Mouse (Mus musculus) midbrain, embryonic 12.5 days (tissue): ENCODE measurements at regions not wholly inside any gene's neighbourhood (a gene's known extent, or its start where the extent isn't known, plus 50 kb on each side); places are given as distances from the start of the nearest gene placed in this dataset.

Experiments
- ATAC-seq: fragments of 200-750 bp; cut with Nextera tagmentation; 2 replicates; pipeline ENCODE4 v1.8.0; 2017; ENCODE audit warnings: low read depth, moderate TSS enrichment, moderate library complexity; ENCODE audit not compliant: low FRiP score
- H3K27ac ChIP-seq: fragments of 300-500 bp; sonication (generic); replicated peaks from 2 replicates; pipeline ENCODE4 v1.5.1; 2016; ENCODE audit warnings: mild to moderate bottlenecking
- H3K27me3 ChIP-seq: fragments of 300-500 bp; sonication (generic); 2 replicates; pipeline ENCODE4 v1.6.1; 2016; ENCODE audit warnings: mild to moderate bottlenecking
- H3K36me3 ChIP-seq: fragments of 300-500 bp; sonication (generic); 2 replicates; pipeline ENCODE4 v1.6.1; 2016
- H3K4me1 ChIP-seq: fragments of 300-500 bp; sonication (generic); 2 replicates; pipeline ENCODE4 v1.6.1; 2016
- H3K4me2 ChIP-seq: fragments of 300-500 bp; sonication (generic); replicated peaks from 2 replicates; pipeline ENCODE4 v1.6.1; 2016; ENCODE audit warnings: mild to moderate bottlenecking, moderate library complexity
- H3K4me3 ChIP-seq: fragments of 300-500 bp; sonication (generic); 2 replicates; pipeline ENCODE4 v1.5.1; 2016; ENCODE audit warnings: mild to moderate bottlenecking
- H3K9ac ChIP-seq: fragments of 300-500 bp; sonication (generic); replicated peaks from 2 replicates; pipeline ENCODE4 v1.6.1; 2016; ENCODE audit warnings: mild to moderate bottlenecking, moderate library complexity
- H3K9me3 ChIP-seq: fragments of 300-500 bp; sonication (generic); 2 replicates; pipeline ENCODE4 v1.6.1; 2016; ENCODE audit warnings: mild to moderate bottlenecking
- WGBS: fragments of 180-500 bp; shearing (Covaris S2); methylation state at CpG from one replicate; pipeline ENCODE4 v1.1.7; 2016; 5-methylcytosine and 5-hydroxymethylcytosine counted together

DNA sequence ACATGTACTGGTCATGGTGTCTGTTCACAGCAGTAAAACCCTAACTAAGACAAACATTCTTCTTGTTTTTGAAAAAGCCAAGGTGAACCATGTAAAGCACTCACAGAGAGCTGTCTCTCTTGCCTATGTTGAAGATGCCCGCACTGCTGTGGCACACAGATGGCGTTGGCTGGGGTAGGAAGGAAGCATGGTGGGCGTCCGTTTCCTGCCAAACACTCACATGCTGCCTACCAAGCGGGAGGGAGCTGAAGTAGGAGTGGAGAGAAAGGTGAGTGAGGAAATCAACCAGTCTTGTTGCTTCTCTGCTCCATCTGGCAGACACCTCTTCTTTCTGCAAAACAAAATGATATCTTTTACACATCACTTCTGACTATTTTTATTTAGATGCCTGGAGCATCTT is 200.0 kb downstream of the Diras2 start:
- no peak overlapping the region for H3K4me2 ChIP-seq
- no peaks in the 10 kb centered on the region for H3K9me3 ChIP-seq
- 93% methylated on average over 5 of the region's 5 CpGs for WGBS
- H3K9ac ChIP-seq, result no peak overlapping the region
- no peaks in the 10 kb centered on the region for H3K4me1 ChIP-seq
- no peak overlapping the region for H3K4me3 ChIP-seq
- H3K36me3 ChIP-seq, result no peaks in the 10 kb centered on the region
- H3K27ac ChIP-seq, result no peak overlapping the region
- no peak for ATAC-seq
- H3K27me3 ChIP-seq, result no peaks in the 10 kb centered on the region

DNA sequence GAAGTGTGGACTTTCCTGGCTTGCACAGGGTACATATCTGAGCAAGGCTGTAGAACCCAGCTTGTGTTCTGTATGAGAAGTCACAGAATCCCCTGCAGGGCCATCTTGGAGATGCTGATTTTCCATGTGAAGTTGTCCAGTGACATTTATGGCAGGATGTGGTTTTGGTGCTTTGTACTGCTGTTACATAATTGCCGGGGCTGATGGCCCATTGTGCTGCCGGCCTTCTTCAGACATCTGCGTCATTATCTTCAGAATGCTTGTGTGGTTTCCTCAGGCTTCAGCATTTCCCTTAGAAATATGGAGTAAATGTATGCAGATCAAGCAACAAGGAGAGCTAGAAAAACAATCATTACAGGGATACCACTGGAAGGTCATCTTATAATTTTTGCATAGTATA is 196.1 kb downstream of the Diras2 start:
- WGBS, result 95% methylated on average over 3 of the region's 3 CpGs
- no peaks in the 10 kb centered on the region for H3K27me3 ChIP-seq
- no peak for ATAC-seq
- H3K4me2 ChIP-seq, result no peak overlapping the region
- H3K4me1 ChIP-seq, result peaks cover 7% of the 10 kb centered on the region
- no peaks in the 10 kb centered on the region for H3K36me3 ChIP-seq
- H3K4me3 ChIP-seq, result no peak overlapping the region
- H3K9me3 ChIP-seq, result no peaks in the 10 kb centered on the region
- no peak overlapping the region for H3K27ac ChIP-seq
- no peak overlapping the region for H3K9ac ChIP-seq

DNA sequence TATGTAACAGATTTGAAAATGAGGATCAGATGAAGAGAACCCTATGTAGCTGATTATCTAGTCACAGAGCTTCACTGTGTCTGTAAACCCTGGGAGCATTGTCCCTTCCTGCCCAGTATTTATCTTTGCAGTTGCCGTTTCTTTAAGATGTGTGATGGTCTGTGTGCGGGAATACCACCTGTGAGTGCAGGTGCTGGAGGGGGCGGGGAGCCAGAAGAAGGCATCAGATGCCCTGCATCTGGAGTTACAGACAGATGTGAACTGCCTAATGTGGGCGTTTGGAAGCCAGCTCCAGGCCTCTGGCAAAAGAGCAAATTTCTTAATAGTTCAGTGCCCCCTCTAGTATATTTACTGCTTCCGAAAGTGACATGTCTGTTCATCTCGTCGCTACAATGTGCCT is 193.1 kb downstream of the Diras2 start:
- no peaks in the 10 kb centered on the region for H3K36me3 ChIP-seq
- H3K4me3 ChIP-seq, result no peak overlapping the region
- H3K27me3 ChIP-seq, result no peaks in the 10 kb centered on the region
- 75% methylated on average over 7 of the region's 7 CpGs for WGBS
- no peak overlapping the region for H3K4me2 ChIP-seq
- H3K27ac ChIP-seq, result no peak overlapping the region
- peaks cover 7% of the 10 kb centered on the region for H3K4me1 ChIP-seq
- no peaks in the 10 kb centered on the region for H3K9me3 ChIP-seq
- no peak for ATAC-seq
- no peak overlapping the region for H3K9ac ChIP-seq

DNA sequence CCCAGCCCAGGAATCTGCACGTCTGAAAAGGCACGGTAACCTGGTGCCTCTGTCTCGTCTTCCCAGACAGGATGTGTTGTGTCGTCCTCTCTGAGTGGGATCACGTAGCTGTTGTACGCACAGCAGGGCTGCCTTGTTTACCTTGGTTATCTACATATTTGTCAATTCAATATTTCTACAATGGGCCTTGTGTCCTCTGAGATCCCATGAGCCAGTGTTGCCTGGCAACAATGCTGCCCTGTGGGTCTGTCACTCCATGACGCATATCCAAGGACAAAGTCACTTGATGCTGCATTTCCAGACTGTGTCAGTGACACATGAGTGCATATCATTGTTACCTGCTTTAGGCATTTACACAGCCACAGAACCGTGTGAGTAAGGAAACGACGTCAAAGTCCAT is 191.9 kb downstream of the Diras2 start:
- Histone ChIP-seq H3K9ac (no peak overlapping the region), H3K9me3 (no peaks in the 10 kb centered on the region), H3K27me3 (no peaks in the 10 kb centered on the region), H3K27ac (no peak overlapping the region), H3K4me1 (peaks cover 7% of the 10 kb centered on the region), H3K4me2 (no peak overlapping the region), H3K36me3 (no peaks in the 10 kb centered on the region), H3K4me3 (no peak overlapping the region)
- WGBS, result 47% methylated on average over 10 of the region's 10 CpGs
- no peak for ATAC-seq

DNA sequence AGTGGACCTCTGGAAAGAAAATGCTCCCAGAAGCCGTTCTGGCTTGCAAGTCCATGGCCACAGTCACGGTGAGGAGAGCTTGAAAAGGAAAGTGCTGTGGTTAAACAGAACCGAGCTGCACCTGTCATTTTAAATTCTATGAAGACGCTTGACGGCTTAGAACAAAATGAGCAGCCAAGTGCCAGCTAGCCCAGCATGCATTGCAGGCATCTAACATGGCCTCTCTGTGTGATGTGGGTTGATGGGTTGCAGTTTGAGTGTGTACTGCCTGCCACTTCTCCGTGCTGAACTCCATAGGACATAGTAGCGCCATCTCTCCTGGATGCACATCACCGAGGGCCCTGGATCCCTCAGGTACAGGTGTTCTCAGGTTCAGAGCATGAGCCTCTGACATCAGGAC is 189.1 kb downstream of the Diras2 start:
- no peak for ATAC-seq
- H3K4me3 ChIP-seq, result no peak overlapping the region
- H3K4me2 ChIP-seq, result no peak overlapping the region
- WGBS, result 82% methylated on average over 8 of the region's 8 CpGs
- H3K4me1 ChIP-seq, result peaks cover 7% of the 10 kb centered on the region
- H3K9ac ChIP-seq, result no peak overlapping the region
- no peaks in the 10 kb centered on the region for H3K27me3 ChIP-seq
- no peaks in the 10 kb centered on the region for H3K9me3 ChIP-seq
- H3K27ac ChIP-seq, result no peak overlapping the region
- H3K36me3 ChIP-seq, result no peaks in the 10 kb centered on the region

DNA sequence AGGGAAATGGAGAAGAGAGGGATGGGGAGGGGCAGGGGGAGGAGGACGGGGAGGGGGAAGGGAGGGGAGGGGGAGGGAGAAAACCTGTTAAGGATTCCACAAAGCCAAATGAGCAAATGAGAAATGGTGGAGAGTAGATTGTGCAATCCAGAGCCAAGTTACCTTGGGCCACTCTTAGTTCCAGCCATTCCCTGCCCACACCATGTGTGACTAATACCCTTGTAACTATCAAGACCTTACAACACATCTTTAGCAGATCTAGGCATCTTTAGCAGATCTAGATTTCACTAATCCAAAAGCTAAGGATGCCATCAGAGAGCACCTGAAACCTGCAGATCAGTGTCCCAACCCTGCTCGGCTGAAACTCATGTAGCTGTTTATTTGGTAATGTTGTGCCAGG is 186.7 kb downstream of the Diras2 start:
- H3K4me1 ChIP-seq, result peaks cover 2% of the 10 kb centered on the region
- H3K4me2 ChIP-seq, result no peak overlapping the region
- H3K36me3 ChIP-seq, result no peaks in the 10 kb centered on the region
- H3K4me3 ChIP-seq, result no peak overlapping the region
- ATAC-seq, result no peak
- no peaks in the 10 kb centered on the region for H3K9me3 ChIP-seq
- H3K27me3 ChIP-seq, result no peaks in the 10 kb centered on the region
- 100% methylated on average over 1 of the region's 2 CpGs for WGBS
- H3K27ac ChIP-seq, result no peak overlapping the region
- no peak overlapping the region for H3K9ac ChIP-seq

DNA sequence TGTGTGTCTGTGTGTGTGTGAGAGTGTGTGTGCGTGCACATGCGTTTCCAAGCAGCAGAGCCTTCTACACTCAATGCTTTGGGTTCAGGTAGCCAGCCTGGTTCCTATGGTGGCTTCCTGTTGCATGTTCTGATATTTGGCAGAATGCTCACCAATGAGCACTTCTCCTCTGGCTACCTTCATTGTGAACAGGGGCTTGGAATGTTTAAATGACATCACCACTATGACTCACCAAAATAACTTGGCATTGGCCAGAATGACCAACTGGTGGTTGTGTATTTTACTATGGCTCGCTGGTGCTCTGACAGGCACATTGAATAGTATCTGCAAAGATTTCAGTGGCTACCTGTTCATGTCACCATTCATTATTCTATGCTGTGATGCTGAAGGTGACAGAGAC is 186.2 kb downstream of the Diras2 start:
- Histone ChIP-seq H3K36me3 (no peaks in the 10 kb centered on the region), H3K4me1 (no peaks in the 10 kb centered on the region), H3K9me3 (no peaks in the 10 kb centered on the region), H3K27ac (no peak overlapping the region), H3K4me2 (no peak overlapping the region), H3K9ac (no peak overlapping the region), H3K27me3 (no peaks in the 10 kb centered on the region), H3K4me3 (no peak overlapping the region)
- 93% methylated on average over 3 of the region's 3 CpGs for WGBS
- ATAC-seq, result no peak

DNA sequence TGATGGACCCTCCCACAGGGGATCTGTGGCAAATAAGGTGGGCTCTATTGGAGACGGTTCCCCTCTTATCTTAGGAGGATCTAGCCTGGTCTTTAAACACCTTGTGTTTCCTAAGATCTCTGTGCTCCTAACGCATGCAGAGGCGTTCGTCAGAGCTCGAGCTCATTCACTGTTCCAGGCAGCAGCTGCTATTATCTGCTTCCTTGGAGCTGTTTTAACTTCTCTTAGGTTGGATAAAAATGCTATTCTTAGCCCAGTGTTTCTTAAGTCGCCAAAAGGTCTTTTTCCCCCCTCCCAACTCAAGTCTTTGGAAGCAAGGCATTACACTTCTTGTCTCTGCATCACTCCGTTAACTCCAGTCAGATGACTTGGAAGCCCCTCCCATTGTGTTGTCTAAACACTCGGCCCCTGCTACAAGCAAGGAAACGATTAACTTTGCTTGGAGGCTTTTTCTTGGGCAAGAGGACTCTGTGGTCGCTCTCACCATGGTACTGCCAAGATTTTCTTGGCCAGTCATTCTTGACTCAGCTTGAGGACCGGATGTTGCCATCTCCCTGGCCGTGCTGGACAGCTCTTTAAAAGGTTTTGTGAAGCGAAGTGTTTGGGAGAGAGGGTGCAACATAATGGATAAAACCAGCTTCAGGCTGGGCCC is 185.6 kb downstream of the Diras2 start:
- H3K4me3 ChIP-seq, result no peak overlapping the region
- no peaks in the 10 kb centered on the region for H3K27me3 ChIP-seq
- no peak overlapping the region for H3K4me2 ChIP-seq
- no peaks in the 10 kb centered on the region for H3K36me3 ChIP-seq
- no peak for ATAC-seq
- 72% methylated on average over 13 of the region's 13 CpGs for WGBS
- H3K9ac ChIP-seq, result no peak overlapping the region
- no peaks in the 10 kb centered on the region for H3K9me3 ChIP-seq
- no peaks in the 10 kb centered on the region for H3K4me1 ChIP-seq
- no peak overlapping the region for H3K27ac ChIP-seq

DNA sequence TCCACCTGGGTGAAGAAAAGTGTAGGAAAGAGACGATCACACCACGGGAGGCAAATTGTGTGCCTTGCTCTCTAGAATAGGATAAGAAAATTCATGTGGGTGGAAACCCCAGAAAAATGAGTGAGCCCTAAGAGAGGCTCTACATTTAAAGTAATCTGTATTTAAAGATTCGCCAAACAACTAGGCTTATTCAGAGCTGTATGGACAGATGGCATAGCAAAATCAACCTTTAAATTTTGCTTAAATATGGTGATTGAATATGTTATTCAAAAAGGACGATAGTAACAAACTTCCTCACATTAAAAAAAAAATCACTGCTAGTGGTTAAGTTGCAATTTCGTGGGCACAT is 185.1 kb downstream of the Diras2 start:
- Histone ChIP-seq H3K4me2 (no peak overlapping the region), H3K4me1 (no peaks in the 10 kb centered on the region), H3K9ac (no peak overlapping the region), H3K27me3 (no peaks in the 10 kb centered on the region), H3K4me3 (no peak overlapping the region), H3K9me3 (no peaks in the 10 kb centered on the region), H3K36me3 (no peaks in the 10 kb centered on the region), H3K27ac (no peak overlapping the region)
- no peak for ATAC-seq
- 86% methylated on average over 5 of the region's 5 CpGs for WGBS

DNA sequence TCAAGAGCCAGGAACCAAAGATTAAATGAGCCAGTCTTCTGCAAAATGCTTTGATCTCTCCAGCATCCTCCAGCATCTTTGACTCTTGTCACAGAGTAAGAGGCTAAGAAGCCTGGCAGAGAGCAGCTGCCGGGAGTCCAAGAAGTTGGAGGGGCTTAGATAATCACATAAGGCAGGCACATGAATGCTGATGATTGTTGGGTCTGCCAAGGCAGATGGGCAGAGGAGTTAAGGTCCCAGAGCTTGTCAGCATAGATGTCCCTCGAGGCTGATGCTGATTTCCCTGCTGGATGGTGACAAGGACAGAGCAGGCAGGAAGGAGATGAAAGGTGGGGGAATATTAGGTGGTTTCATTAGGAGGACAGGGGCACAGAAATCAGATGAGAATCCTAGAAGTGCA is 183.4 kb downstream of the Diras2 start:
- H3K27ac ChIP-seq, result no peak overlapping the region

DNA sequence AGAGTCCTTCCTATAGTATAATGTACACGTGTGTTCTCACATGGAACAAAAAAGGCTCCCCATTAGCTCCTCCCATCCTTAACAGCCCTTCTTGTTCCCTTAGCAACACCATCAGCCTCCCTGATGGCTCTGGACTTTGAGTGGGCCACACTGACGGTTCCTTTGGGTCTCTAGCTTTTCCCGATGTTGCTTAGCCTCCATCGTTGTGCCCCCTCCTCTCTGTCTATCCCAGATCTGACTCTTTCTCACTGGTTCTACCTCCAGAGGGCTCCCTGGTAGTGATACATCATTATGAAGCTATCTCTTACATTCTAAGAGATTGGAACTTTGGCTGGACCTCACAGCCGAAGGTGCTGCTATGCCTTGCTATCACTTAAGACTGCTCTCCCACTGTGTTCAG is 181.5 kb downstream of the Diras2 start:
- Histone ChIP-seq H3K36me3 (no peaks in the 10 kb centered on the region), H3K9ac (no peak overlapping the region), H3K4me1 (no peaks in the 10 kb centered on the region), H3K4me2 (no peak overlapping the region), H3K9me3 (no peaks in the 10 kb centered on the region), H3K27me3 (no peaks in the 10 kb centered on the region), H3K27ac (no peak overlapping the region), H3K4me3 (no peak overlapping the region)
- 86% methylated on average over 5 of the region's 5 CpGs for WGBS
- no peak for ATAC-seq

More for the DNA sequence above, 183.4 kb downstream of the Diras2 start:
- Histone ChIP-seq H3K4me3 (no peak overlapping the region), H3K36me3 (no peaks in the 10 kb centered on the region), H3K4me1 (no peaks in the 10 kb centered on the region), H3K4me2 (no peak overlapping the region), H3K9ac (no peak overlapping the region), H3K9me3 (no peaks in the 10 kb centered on the region), H3K27me3 (no peaks in the 10 kb centered on the region)
- WGBS, result 59% methylated on average over 2 of the region's 2 CpGs
- no peak for ATAC-seq

DNA sequence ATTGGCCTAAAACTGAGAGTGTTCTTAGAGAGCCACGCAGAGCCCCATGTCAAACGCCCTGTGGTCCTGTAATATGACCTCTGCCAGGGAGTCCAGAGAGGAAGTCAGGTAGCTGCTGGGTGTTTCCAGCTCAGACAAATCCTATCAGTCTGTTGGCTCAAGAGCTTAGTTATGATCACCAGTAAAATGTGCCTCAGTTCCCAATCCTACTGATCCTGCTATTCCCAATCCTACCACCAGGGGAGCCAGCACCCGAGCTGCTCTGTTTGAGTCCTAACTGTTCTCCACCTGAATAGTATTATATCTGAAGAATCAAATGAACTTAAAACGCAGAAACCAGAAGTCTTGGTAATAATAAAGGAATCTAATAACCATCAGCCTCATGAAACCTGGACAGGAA is 178.5 kb downstream of the Diras2 start:
- Histone ChIP-seq H3K4me1 (no peaks in the 10 kb centered on the region), H3K4me3 (no peak overlapping the region), H3K9ac (no peak overlapping the region), H3K36me3 (no peaks in the 10 kb centered on the region), H3K27ac (no peak overlapping the region), H3K4me2 (no peak overlapping the region), H3K27me3 (no peaks in the 10 kb centered on the region), H3K9me3 (peaks cover 7% of the 10 kb centered on the region; the same call in 1 of the 2 replicates)
- 81% methylated on average over 4 of the region's 4 CpGs for WGBS
- ATAC-seq, result no peak

DNA sequence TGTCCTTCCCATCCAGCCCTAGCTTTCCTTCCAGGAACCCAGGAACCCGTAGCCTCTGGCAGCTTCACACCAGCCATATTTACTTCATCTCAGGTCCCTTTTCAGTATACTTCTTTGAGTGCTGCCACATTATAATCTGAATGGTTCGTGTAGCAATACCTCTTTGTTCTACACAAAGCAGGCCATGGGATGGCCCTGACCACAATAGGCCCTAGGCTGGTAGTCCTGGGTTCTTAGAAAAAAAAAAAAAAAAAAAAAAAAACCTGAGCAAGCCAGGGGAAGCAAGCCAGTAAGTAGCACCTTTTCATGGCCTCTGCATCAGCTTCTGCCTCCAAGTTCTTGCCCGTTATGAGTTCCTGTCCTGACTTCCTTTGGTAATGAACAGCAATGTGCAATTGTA is 177.6 kb downstream of the Diras2 start:
- H3K4me2 ChIP-seq, result no peak overlapping the region
- no peaks in the 10 kb centered on the region for H3K36me3 ChIP-seq
- H3K27ac ChIP-seq, result no peak overlapping the region
- ATAC-seq, result no peak
- no peak overlapping the region for H3K9ac ChIP-seq
- no peak overlapping the region for H3K4me3 ChIP-seq
- 59% methylated on average over 3 of the region's 3 CpGs for WGBS
- H3K9me3 ChIP-seq, result peaks cover 10% of the 10 kb centered on the region; the same call in 1 of the 2 replicates
- H3K27me3 ChIP-seq, result no peaks in the 10 kb centered on the region
- no peaks in the 10 kb centered on the region for H3K4me1 ChIP-seq
